Comparison of ENCODE assay signal across 18 mouse cellular contexts in genomic region chr14:19768648-19769047, GRCm38 (mm10). TPM values are rescaled to one million over a fixed set of nuclear protein-coding genes. Genes with fewer than 3 reads are reported as not detected.
DNase-seq lines count a peak whose midpoint lies in the region; ATAC-seq and TF ChIP-seq lines count a peak whose summit lies in the region.
"Had no signal": no experiment of that assay in that cellular context is flagged by ENCODE, and none has a peak within 500 bp of the region (broad histone marks: within the 10 kb centered on the region; RNA-seq: fewer than 3 reads in every experiment).

No protein-coding gene starts in this region.

- DNase-seq in gastrocnemius, adult 2 months = no peak
- no peak for DNase-seq in gastrocnemius, postnatal 25 days
- no peak for DNase-seq in kidney, postnatal 36 days
- peak; percentile 38 for DNase-seq in R1 (ENCODE audit: low read depth, low spot score)
- DNase-seq: adrenal gland, adult 8-10 months; adrenal gland, postnatal 36 days; cerebellum, adult 2 months; cerebellum, postnatal 10 days; gastrocnemius, postnatal 14 days; heart, postnatal 10 days had no signal

- H3K27me3 ChIP-seq in kidney, embryonic 15.5 days = no peaks in the 10 kb centered on the region
- H3K27me3 ChIP-seq in limb, embryonic 15.5 days = no peaks in the 10 kb centered on the region
- no peaks in the 10 kb centered on the region for H3K27me3 ChIP-seq in intestine, postnatal 0 days (replicated peaks; ENCODE audit: control insufficient read depth, insufficient read depth, low read length)
- H3K27me3 ChIP-seq: embryonic facial prominence, embryonic 15.5 days; forebrain, embryonic 15.5 days; Patski had no signal

- H3K4me2 ChIP-seq in kidney, embryonic 15.5 days = no peak overlapping the region
- H3K4me2 ChIP-seq in limb, embryonic 15.5 days = no peak overlapping the region
- no peak overlapping the region for H3K4me2 ChIP-seq in intestine, postnatal 0 days (replicated peaks; ENCODE audit: low read depth)
- H3K4me2 ChIP-seq: embryonic facial prominence, embryonic 15.5 days; forebrain, embryonic 15.5 days had no signal

- no peak for ATAC-seq in kidney, embryonic 15.5 days (replicated peaks; ENCODE audit: low FRiP score)
- no peak for ATAC-seq in limb, embryonic 15.5 days (ENCODE audit: insufficient number of reproducible peaks, low FRiP score, low TSS enrichment, low read depth)
- ATAC-seq in intestine, postnatal 0 days = no peak
- ATAC-seq: forebrain, embryonic 15.5 days; hindbrain, embryonic 16.5 days; Patski had no signal

- peaks cover 22% of the 10 kb centered on the region for H3K36me3 ChIP-seq in kidney, embryonic 15.5 days
- peaks cover 4% of the 10 kb centered on the region; the same call in 1 of the 2 replicates for H3K36me3 ChIP-seq in limb, embryonic 15.5 days
- H3K36me3 ChIP-seq in intestine, postnatal 0 days (ENCODE audit: control insufficient read depth, insufficient read depth) = peaks cover 6% of the 10 kb centered on the region; the same call in 1 of the 2 replicates
- H3K36me3 ChIP-seq: forebrain, embryonic 15.5 days had no signal

- 91% methylated on average over 6 of the region's 6 CpGs for WGBS in kidney, embryonic 15.5 days
- WGBS in limb, embryonic 15.5 days = 92% methylated on average over 6 of the region's 6 CpGs
- 90% methylated on average over 6 of the region's 6 CpGs for WGBS in intestine, postnatal 0 days

- no peak overlapping the region for H3K4me3 ChIP-seq in gastrocnemius, adult 2 months
- H3K4me3 ChIP-seq in kidney, embryonic 15.5 days (replicated peaks) = no peak overlapping the region
- no peak overlapping the region for H3K4me3 ChIP-seq in limb, embryonic 15.5 days
- H3K4me3 ChIP-seq in intestine, postnatal 0 days (ENCODE audit: low read depth, low read length) = no peak overlapping the region
- H3K4me3 ChIP-seq: embryonic facial prominence, embryonic 15.5 days; erythroblast, embryonic 14.5 days; forebrain, embryonic 15.5 days had no signal

- peak overlapping the region; percentile 43 for H3K27ac ChIP-seq in gastrocnemius, adult 2 months
- peak overlapping the region; percentile 45; the same call in 1 of the 2 replicates for H3K27ac ChIP-seq in kidney, embryonic 15.5 days
- H3K27ac ChIP-seq in limb, embryonic 15.5 days = peak overlapping the region; percentile 22; the same call in 1 of the 2 replicates
- H3K27ac ChIP-seq in intestine, postnatal 0 days (ENCODE audit: low read depth, low read length) = no peak overlapping the region
- H3K27ac ChIP-seq: embryonic facial prominence, embryonic 15.5 days; forebrain, embryonic 15.5 days had no signal

- TF ChIP-seq CTCF in gastrocnemius, adult 2 months (IDR thresholded peaks at IDR 0.05) = no peak
- no peak for TF ChIP-seq CTCF in intestine, postnatal 0 days (IDR thresholded peaks at IDR 0.05; ENCODE audit: low read depth)

- peaks cover 62% of the 10 kb centered on the region for H3K4me1 ChIP-seq in kidney, embryonic 15.5 days
- peaks cover 16% of the 10 kb centered on the region for H3K4me1 ChIP-seq in limb, embryonic 15.5 days
- H3K4me1 ChIP-seq in intestine, postnatal 0 days (replicated peaks; ENCODE audit: control insufficient read depth, insufficient read depth, low read length) = no peaks in the 10 kb centered on the region

- intact Hi-C loops in gastrocnemius, adult 2 months (cut with DNase I) = no loop called here

- no peak overlapping the region for H3K9ac ChIP-seq in kidney, embryonic 15.5 days
- no peak overlapping the region for H3K9ac ChIP-seq in limb, embryonic 15.5 days
- H3K9ac ChIP-seq in intestine, postnatal 0 days (ENCODE audit: low read depth, low read length) = no peak overlapping the region
- H3K9ac ChIP-seq: embryonic facial prominence, embryonic 15.5 days; forebrain, embryonic 15.5 days had no signal

- H3K9me3 ChIP-seq in kidney, embryonic 15.5 days (replicated peaks) = no peaks in the 10 kb centered on the region
- no peaks in the 10 kb centered on the region for H3K9me3 ChIP-seq in limb, embryonic 15.5 days
- no peaks in the 10 kb centered on the region for H3K9me3 ChIP-seq in intestine, postnatal 0 days (ENCODE audit: control insufficient read depth)
- H3K9me3 ChIP-seq: embryonic facial prominence, embryonic 15.5 days; forebrain, embryonic 15.5 days had no signal

RNA-seq across cellular contexts. Expression of gene Nid2, which starts 17.6 kb away (rescaled TPM):
- 1 to 10 TPM; 6.5 to 7.6 TPM for total RNA-seq in gastrocnemius, adult 2 months (2021)
- total RNA-seq in gastrocnemius, postnatal 25 days (2021) = 10 to 100 TPM; 13.5 to 14.9 TPM
- 104 and 128 TPM in 2 replicates for polyA plus RNA-seq in kidney, embryonic 15.5 days (2015; fragmentation: Nextera tagmentation; extraction: Ambion mirVana)
- polyA plus RNA-seq in limb, embryonic 15.5 days (2015; fragmentation: Nextera tagmentation; extraction: Ambion mirVana) = 91.1 and 100 TPM in 2 replicates
- polyA plus RNA-seq in intestine, postnatal 0 days (2015; fragmentation: Nextera tagmentation; extraction: Ambion mirVana) = 20.0 and 21.8 TPM in 2 replicates

RNA-seq across cellular contexts. Expression of gene Rtraf, which starts 55.0 kb away (rescaled TPM):
- total RNA-seq in gastrocnemius, adult 2 months (2021) = 10 to 100 TPM; 84.9 to 85.6 TPM
- 10 to 100 TPM; 67.2 to 70.5 TPM for total RNA-seq in gastrocnemius, postnatal 25 days (2021)
- polyA plus RNA-seq in kidney, embryonic 15.5 days (2015; fragmentation: Nextera tagmentation; extraction: Ambion mirVana) = 211 and 221 TPM in 2 replicates
- 179 and 202 TPM in 2 replicates for polyA plus RNA-seq in limb, embryonic 15.5 days (2015; fragmentation: Nextera tagmentation; extraction: Ambion mirVana)
- 209 TPM in 2 replicates for polyA plus RNA-seq in intestine, postnatal 0 days (2015; fragmentation: Nextera tagmentation; extraction: Ambion mirVana)
